Mouse (Mus musculus): Measurements from ENCODE around the gene Scamp5. TPM values are rescaled to one million over a fixed set of nuclear protein-coding genes. Genes with fewer than 3 reads are reported as not detected.
A peak's percentile ranks its signal among the peaks of the same experiment; 100 is the strongest.

Scamp5 gene
- polyA plus RNA-seq, 1 experiment from 2014 or later, result 10.9 TPM

GRCm38 (mm10) chr9:57501861-57502260, 34.0 kb upstream of the Scamp5 start:
- H3K4me1 ChIP-seq (ENCODE audit: control insufficient read depth, insufficient read depth, low read length), result peaks cover 7% of the 10 kb centered on the region; the same call in 1 of the 2 replicates
- no peak for ATAC-seq (ENCODE audit: low read depth)
- H3K9me3 ChIP-seq (ENCODE audit: control insufficient read depth, low read length), result no peaks in the 10 kb centered on the region
- no peak overlapping the region for H3K27ac ChIP-seq (replicated peaks; ENCODE audit: low read depth, low read length)
- peak overlapping the region; percentile 43; the same call in 1 of the 2 replicates for H3K9ac ChIP-seq (ENCODE audit: low read depth, low read length)
- peak overlapping the region; percentile 23; the same call in 1 of the 2 replicates for H3K4me2 ChIP-seq (ENCODE audit: low read depth, low read length)
- peaks cover 65% of the 10 kb centered on the region for H3K27me3 ChIP-seq (replicated peaks; ENCODE audit: control insufficient read depth, insufficient read depth, low read length)
- no peaks in the 10 kb centered on the region for H3K36me3 ChIP-seq (ENCODE audit: control insufficient read depth, insufficient read depth, low read length)
- H3K4me3 ChIP-seq (ENCODE audit: low read depth, low read length), result no peak overlapping the region
- 2% methylated on average over 20 of the region's 20 CpGs for WGBS
- DNase-seq (ENCODE audit: low spot score), result peak; percentile 48

DNA sequence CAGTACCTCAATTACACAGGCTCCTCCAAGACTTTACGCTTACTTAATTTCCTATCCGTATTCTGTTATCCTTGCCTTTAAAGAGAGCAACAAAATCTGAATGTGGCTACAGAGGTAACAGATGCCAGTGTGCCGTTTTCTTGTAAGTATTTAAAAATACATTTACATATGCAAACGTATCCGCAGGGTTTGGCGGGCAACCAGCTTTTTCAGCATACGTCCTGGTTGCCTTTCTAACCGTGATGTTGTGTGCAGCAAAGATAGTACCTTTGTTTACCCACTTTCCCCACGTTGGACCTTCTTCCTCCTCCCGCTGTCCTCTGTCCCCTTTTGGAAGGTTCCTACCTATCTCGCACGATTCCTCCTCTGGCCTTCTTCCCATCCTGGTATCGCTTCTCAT, 33.6 kb upstream of the Scamp5 start:
- Histone ChIP-seq H3K4me1 (ENCODE audit: control insufficient read depth, insufficient read depth, low read length) (peaks cover 7% of the 10 kb centered on the region; the same call in 1 of the 2 replicates), H3K36me3 (ENCODE audit: control insufficient read depth, insufficient read depth, low read length) (no peaks in the 10 kb centered on the region), H3K4me2 (ENCODE audit: low read depth, low read length) (0 out of 2 replicates have a peak overlapping the region, but pooled peaks have one; percentile 23), H3K4me3 (ENCODE audit: low read depth, low read length) (no peak overlapping the region), H3K9ac (ENCODE audit: low read depth, low read length) (0 out of 2 replicates have a peak overlapping the region, but pooled peaks have one; percentile 43), H3K27ac (replicated peaks; ENCODE audit: low read depth, low read length) (no peak overlapping the region), H3K27me3 (replicated peaks; ENCODE audit: control insufficient read depth, insufficient read depth, low read length) (peaks cover 64% of the 10 kb centered on the region), H3K9me3 (ENCODE audit: control insufficient read depth, low read length) (no peaks in the 10 kb centered on the region)
- DNase-seq (ENCODE audit: low spot score) (no peak), ATAC-seq (ENCODE audit: low read depth) (no peak)
- WGBS, result 11% methylated on average over 13 of the region's 13 CpGs

DNA sequence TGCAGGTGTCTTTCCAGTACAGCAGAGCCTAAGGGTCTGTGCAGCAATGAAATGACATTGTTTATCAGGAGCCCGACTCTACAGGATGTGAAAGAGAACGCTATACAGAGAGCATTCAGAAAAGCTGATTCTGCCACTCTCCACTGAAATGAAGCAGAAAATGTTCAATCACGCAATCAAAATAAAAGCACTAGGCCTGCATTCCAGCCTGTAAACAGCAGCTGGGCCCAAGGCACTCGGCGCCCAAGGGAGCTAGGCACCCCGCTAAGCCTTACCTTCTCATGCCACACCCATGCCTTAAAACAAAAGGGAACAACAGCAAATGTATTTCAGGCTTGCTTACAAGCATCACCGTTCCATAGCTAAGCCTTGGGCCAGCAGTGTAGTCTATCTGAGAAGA, 30.7 kb upstream of the Scamp5 start:
- H3K9me3 ChIP-seq (ENCODE audit: control insufficient read depth, low read length), result no peaks in the 10 kb centered on the region
- no peak overlapping the region for H3K27ac ChIP-seq (replicated peaks; ENCODE audit: low read depth, low read length)
- H3K36me3 ChIP-seq (ENCODE audit: control insufficient read depth, insufficient read depth, low read length), result no peaks in the 10 kb centered on the region
- peaks cover 35% of the 10 kb centered on the region for H3K27me3 ChIP-seq (replicated peaks; ENCODE audit: control insufficient read depth, insufficient read depth, low read length)
- no peak overlapping the region for H3K4me2 ChIP-seq (ENCODE audit: low read depth, low read length)
- DNase-seq (ENCODE audit: low spot score) (no peak), ATAC-seq (ENCODE audit: low read depth) (no peak)
- H3K4me1 ChIP-seq (ENCODE audit: control insufficient read depth, insufficient read depth, low read length), result no peaks in the 10 kb centered on the region
- H3K4me3 ChIP-seq (ENCODE audit: low read depth, low read length), result no peak overlapping the region
- no peak overlapping the region for H3K9ac ChIP-seq (ENCODE audit: low read depth, low read length)
- WGBS, result 50% methylated on average over 7 of the region's 7 CpGs

DNA sequence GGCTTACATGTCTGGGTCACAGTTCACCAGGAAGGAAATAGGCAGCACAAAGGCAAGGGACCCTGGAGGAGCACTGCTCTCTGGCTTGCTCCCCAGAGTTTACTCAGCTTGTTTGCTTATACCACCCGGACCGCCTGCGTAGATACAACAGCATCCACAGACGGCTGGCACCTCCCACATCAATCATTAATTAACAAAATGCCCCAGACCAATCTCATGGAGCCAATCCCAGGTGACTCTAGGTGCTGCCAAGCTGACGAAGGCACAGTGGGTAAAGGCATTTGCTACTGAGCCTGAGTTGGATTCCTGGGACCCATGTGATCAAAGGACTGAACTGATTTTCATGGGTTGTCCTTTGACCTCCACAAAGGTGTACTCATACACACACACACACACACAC, 29.4 kb upstream of the Scamp5 start:
- no peak overlapping the region for H3K9ac ChIP-seq (ENCODE audit: low read depth, low read length)
- no peak for DNase-seq (ENCODE audit: low spot score)
- no peak for ATAC-seq (ENCODE audit: low read depth)
- H3K36me3 ChIP-seq (ENCODE audit: control insufficient read depth, insufficient read depth, low read length), result no peaks in the 10 kb centered on the region
- no peaks in the 10 kb centered on the region for H3K9me3 ChIP-seq (ENCODE audit: control insufficient read depth, low read length)
- no peak overlapping the region for H3K4me2 ChIP-seq (ENCODE audit: low read depth, low read length)
- H3K4me3 ChIP-seq (ENCODE audit: low read depth, low read length), result no peak overlapping the region
- peaks cover 22% of the 10 kb centered on the region for H3K27me3 ChIP-seq (replicated peaks; ENCODE audit: control insufficient read depth, insufficient read depth, low read length)
- WGBS, result 62% methylated on average over 5 of the region's 5 CpGs
- H3K4me1 ChIP-seq (ENCODE audit: control insufficient read depth, insufficient read depth, low read length), result no peaks in the 10 kb centered on the region
- H3K27ac ChIP-seq (replicated peaks; ENCODE audit: low read depth, low read length), result no peak overlapping the region

DNA sequence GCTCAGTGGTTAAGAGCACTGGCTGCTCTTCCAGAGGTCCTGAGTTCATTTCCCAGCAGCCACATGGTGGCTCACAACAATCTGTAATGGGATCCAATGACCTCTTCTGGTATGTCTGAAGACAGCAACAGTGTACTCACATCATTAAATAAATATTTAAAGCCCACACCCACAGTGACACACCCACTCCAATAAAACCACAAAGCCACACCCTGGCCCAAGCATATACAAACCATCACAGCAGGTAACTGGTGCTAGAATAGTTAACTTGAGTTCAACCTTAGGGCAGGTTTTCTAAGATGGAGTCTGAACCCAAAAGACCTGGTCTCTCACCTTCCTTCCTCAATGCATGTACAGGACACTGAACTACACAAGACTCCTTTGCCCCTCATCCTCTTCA, 27.1 kb upstream of the Scamp5 start:
- Histone ChIP-seq H3K36me3 (ENCODE audit: control insufficient read depth, insufficient read depth, low read length) (no peaks in the 10 kb centered on the region), H3K4me1 (ENCODE audit: control insufficient read depth, insufficient read depth, low read length) (no peaks in the 10 kb centered on the region), H3K4me2 (ENCODE audit: low read depth, low read length) (no peak overlapping the region), H3K27me3 (replicated peaks; ENCODE audit: control insufficient read depth, insufficient read depth, low read length) (no peaks in the 10 kb centered on the region; the same call in 1 of the 2 replicates), H3K9ac (ENCODE audit: low read depth, low read length) (no peak overlapping the region), H3K9me3 (ENCODE audit: control insufficient read depth, low read length) (no peaks in the 10 kb centered on the region), H3K4me3 (ENCODE audit: low read depth, low read length) (no peak overlapping the region), H3K27ac (replicated peaks; ENCODE audit: low read depth, low read length) (no peak overlapping the region)
- DNase-seq (ENCODE audit: low spot score) (no peak), ATAC-seq (ENCODE audit: low read depth) (no peak)

DNA sequence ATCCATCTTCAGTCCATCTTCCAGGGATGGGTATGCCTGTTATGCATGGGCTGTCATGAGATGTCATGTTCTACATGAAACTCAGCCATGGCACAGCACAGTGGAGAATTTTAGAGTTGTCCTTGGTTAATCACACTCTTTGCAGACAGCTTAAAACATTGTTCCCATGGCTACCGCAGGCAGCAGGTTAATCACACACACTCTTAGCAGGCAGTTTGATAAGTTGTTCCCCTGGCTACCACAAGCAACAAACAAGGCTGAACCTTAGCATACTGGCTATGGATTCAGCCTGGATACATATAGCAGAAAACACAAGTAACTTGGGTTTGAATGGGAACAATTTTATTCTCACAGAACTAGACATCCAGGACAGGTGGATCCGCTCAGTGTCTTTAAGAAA, 25.7 kb upstream of the Scamp5 start:
- Histone ChIP-seq H3K4me2 (ENCODE audit: low read depth, low read length) (no peak overlapping the region), H3K9me3 (ENCODE audit: control insufficient read depth, low read length) (no peaks in the 10 kb centered on the region), H3K9ac (ENCODE audit: low read depth, low read length) (no peak overlapping the region), H3K27ac (replicated peaks; ENCODE audit: low read depth, low read length) (no peak overlapping the region), H3K27me3 (replicated peaks; ENCODE audit: control insufficient read depth, insufficient read depth, low read length) (no peaks in the 10 kb centered on the region), H3K36me3 (ENCODE audit: control insufficient read depth, insufficient read depth, low read length) (no peaks in the 10 kb centered on the region), H3K4me3 (ENCODE audit: low read depth, low read length) (no peak overlapping the region), H3K4me1 (ENCODE audit: control insufficient read depth, insufficient read depth, low read length) (no peaks in the 10 kb centered on the region)
- ATAC-seq (ENCODE audit: low read depth), result no peak
- DNase-seq (ENCODE audit: low spot score), result no peak
- WGBS, result 93% methylated on average over 2 of the region's 2 CpGs

DNA sequence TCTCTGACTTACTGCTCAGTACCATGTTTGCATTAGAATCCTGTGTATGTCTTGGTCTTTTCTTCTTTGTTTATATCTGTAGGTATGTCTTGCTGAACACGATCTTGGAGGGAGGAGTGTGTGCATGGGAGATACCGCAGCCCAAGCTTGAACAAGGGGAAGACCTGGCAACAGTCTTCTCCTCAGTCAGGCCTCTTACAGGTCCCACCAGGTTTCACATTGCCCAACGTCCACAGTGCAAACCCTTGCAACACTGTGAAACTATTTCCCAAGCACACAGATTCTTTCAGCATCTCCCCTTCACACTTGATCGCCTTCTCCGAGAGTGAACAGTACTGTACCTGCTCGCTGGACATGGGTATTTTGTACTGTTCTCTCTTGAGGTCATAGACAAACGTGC, 19.9 kb upstream of the Scamp5 start:
- no peaks in the 10 kb centered on the region for H3K9me3 ChIP-seq (ENCODE audit: control insufficient read depth, low read length)
- DNase-seq (ENCODE audit: low spot score), result no peak
- H3K4me3 ChIP-seq (ENCODE audit: low read depth, low read length), result no peak overlapping the region

GRCm38 (mm10) chr9:57485774-57486173, 17.9 kb upstream of the Scamp5 start:
- no peak overlapping the region for H3K9ac ChIP-seq (ENCODE audit: low read depth, low read length)
- DNase-seq (ENCODE audit: low spot score) (peak; percentile 87), ATAC-seq (ENCODE audit: low read depth) (peak; percentile 47; the same call in 1 of the 2 replicates)
- no peak overlapping the region for H3K4me3 ChIP-seq (ENCODE audit: low read depth, low read length)
- H3K4me1 ChIP-seq (ENCODE audit: control insufficient read depth, insufficient read depth, low read length), result no peaks in the 10 kb centered on the region
- no peaks in the 10 kb centered on the region for H3K27me3 ChIP-seq (replicated peaks; ENCODE audit: control insufficient read depth, insufficient read depth, low read length)
- WGBS, result 13% methylated on average over 7 of the region's 7 CpGs
- H3K9me3 ChIP-seq (ENCODE audit: control insufficient read depth, low read length), result no peaks in the 10 kb centered on the region
- no peak overlapping the region for H3K27ac ChIP-seq (replicated peaks; ENCODE audit: low read depth, low read length)
- H3K4me2 ChIP-seq (ENCODE audit: low read depth, low read length), result no peak overlapping the region
- no peaks in the 10 kb centered on the region for H3K36me3 ChIP-seq (ENCODE audit: control insufficient read depth, insufficient read depth, low read length)

More for the DNA sequence above, 19.9 kb upstream of the Scamp5 start:
- no peak overlapping the region for H3K4me2 ChIP-seq (ENCODE audit: low read depth, low read length)
- WGBS, result 73% methylated on average over 7 of the region's 7 CpGs
- no peaks in the 10 kb centered on the region for H3K4me1 ChIP-seq (ENCODE audit: control insufficient read depth, insufficient read depth, low read length)
- H3K36me3 ChIP-seq (ENCODE audit: control insufficient read depth, insufficient read depth, low read length), result no peaks in the 10 kb centered on the region
- no peak overlapping the region for H3K27ac ChIP-seq (replicated peaks; ENCODE audit: low read depth, low read length)
- ATAC-seq (ENCODE audit: low read depth), result no peak
- no peak overlapping the region for H3K9ac ChIP-seq (ENCODE audit: low read depth, low read length)
- no peaks in the 10 kb centered on the region for H3K27me3 ChIP-seq (replicated peaks; ENCODE audit: control insufficient read depth, insufficient read depth, low read length)

GRCm38 (mm10) chr9:57468914-57469313, 1.1 kb upstream of the Scamp5 start:
- Histone ChIP-seq H3K9me3 (ENCODE audit: control insufficient read depth, low read length) (no peaks in the 10 kb centered on the region), H3K4me2 (ENCODE audit: low read depth, low read length) (no peak overlapping the region), H3K9ac (ENCODE audit: low read depth, low read length) (no peak overlapping the region), H3K27me3 (replicated peaks; ENCODE audit: control insufficient read depth, insufficient read depth, low read length) (no peaks in the 10 kb centered on the region), H3K4me1 (ENCODE audit: control insufficient read depth, insufficient read depth, low read length) (peaks cover 8% of the 10 kb centered on the region), H3K27ac (replicated peaks; ENCODE audit: low read depth, low read length) (no peak overlapping the region), H3K36me3 (ENCODE audit: control insufficient read depth, insufficient read depth, low read length) (no peaks in the 10 kb centered on the region), H3K4me3 (ENCODE audit: low read depth, low read length) (no peak overlapping the region)
- no peak for ATAC-seq (ENCODE audit: low read depth)
- 53% methylated on average over 4 of the region's 4 CpGs for WGBS
- peak; percentile 3 for DNase-seq (ENCODE audit: low spot score)

All from embryonic facial prominence, embryonic 14.5 days (tissue).